Mouse (Mus musculus) lung, embryonic 16.5 days (tissue): Measurements from ENCODE around the gene Aqp9. TPM values are rescaled to one million over a fixed set of nuclear protein-coding genes. Genes with fewer than 3 reads are reported as not detected.

Source experiments
- ATAC-seq: fragments of 200-750 bp; cut with Nextera tagmentation; 2 replicates; pipeline ENCODE4 v1.8.0; 2017; ENCODE audit warnings: low read depth, mild to moderate bottlenecking, moderate library complexity
- H3K27ac ChIP-seq: fragments of 300-500 bp; sonication (generic); 2 replicates; pipeline ENCODE4 v1.5.1; 2014; ENCODE audit warnings: mild to moderate bottlenecking, control low read depth, low read length
- H3K27me3 ChIP-seq: fragments of 300-500 bp; sonication (generic); 2 replicates; pipeline ENCODE4 v1.6.1; 2014; ENCODE audit warnings: low read depth, low read length, mixed read lengths; ENCODE audit not compliant: control insufficient read depth, insufficient read depth
- H3K36me3 ChIP-seq: fragments of 300-500 bp; sonication (generic); 2 replicates; pipeline ENCODE4 v1.6.1; 2014; ENCODE audit warnings: low read length; ENCODE audit not compliant: control insufficient read depth, insufficient read depth
- H3K4me1 ChIP-seq: fragments of 300-500 bp; sonication (generic); replicated peaks from 2 replicates; pipeline ENCODE4 v1.6.1; 2014; ENCODE audit warnings: low read length, mixed read lengths; ENCODE audit not compliant: control insufficient read depth, insufficient read depth
- H3K4me2 ChIP-seq: fragments of 300-500 bp; sonication (generic); 2 replicates; pipeline ENCODE4 v1.6.1; 2014; ENCODE audit warnings: low read depth, low read length, control low read depth
- H3K4me3 ChIP-seq: fragments of 300-500 bp; sonication (generic); 2 replicates; pipeline ENCODE4 v1.5.1; 2014; ENCODE audit warnings: mild to moderate bottlenecking, low read length, control low read depth
- H3K9ac ChIP-seq: fragments of 300-500 bp; sonication (generic); 2 replicates; pipeline ENCODE4 v1.6.1; 2014; ENCODE audit warnings: low read length, control low read depth
- H3K9me3 ChIP-seq: fragments of 300-500 bp; sonication (generic); 2 replicates; pipeline ENCODE4 v1.6.1; 2016; ENCODE audit warnings: low read length; ENCODE audit not compliant: control insufficient read depth
- WGBS: fragments of 180-500 bp; shearing (Covaris S2); extraction: QIAGEN DNeasy Blood & Tissue Kit; methylation state at CpG from one replicate; pipeline ENCODE4 v1.1.7; 2014; 5-methylcytosine and 5-hydroxymethylcytosine counted together
- polyA plus RNA-seq: library from polyadenylated mRNA; unstranded; fragments of >200 nt; fragmentation: Nextera tagmentation; extraction: Ambion mirVana; gene quantifications from 2 replicates; pipeline ENCODE4 v1.2.1, GENCODE M21; 2015

The Aqp9 gene
- polyA plus RNA-seq, 1 experiment from 2014 or later, result 0.64 TPM

GRCm38 (mm10) chr9:71174316-71174975, 6.0 kb upstream of the Aqp9 start:
- Histone ChIP-seq H3K4me3 (no peak overlapping the region), H3K9me3 (no peaks in the 10 kb centered on the region), H3K9ac (no peak overlapping the region), H3K4me2 (no peak overlapping the region), H3K4me1 (no peaks in the 10 kb centered on the region), H3K36me3 (no peaks in the 10 kb centered on the region), H3K27me3 (no peaks in the 10 kb centered on the region), H3K27ac (no peak overlapping the region)
- ATAC-seq, result no peak
- WGBS, result 63% methylated on average over 5 of the region's 5 CpGs

GRCm38 (mm10) chr9:71173533-71173932, 5.1 kb upstream of the Aqp9 start:
- Histone ChIP-seq H3K4me1 (peaks cover 4% of the 10 kb centered on the region), H3K27me3 (no peaks in the 10 kb centered on the region), H3K9ac (no peak overlapping the region), H3K9me3 (no peaks in the 10 kb centered on the region), H3K36me3 (no peaks in the 10 kb centered on the region), H3K4me3 (no peak overlapping the region), H3K4me2 (no peak overlapping the region), H3K27ac (no peak overlapping the region)
- no peak for ATAC-seq
- WGBS, result 58% methylated on average over 9 of the region's 9 CpGs

GRCm38 (mm10) chr9:71167473-71168215, 838 bp downstream of the Aqp9 start:
- ATAC-seq, result peak; percentile 63
- Histone ChIP-seq H3K4me2 (no peak overlapping the region), H3K27me3 (no peaks in the 10 kb centered on the region), H3K9me3 (no peaks in the 10 kb centered on the region), H3K9ac (no peak overlapping the region), H3K4me3 (no peak overlapping the region), H3K36me3 (no peaks in the 10 kb centered on the region), H3K4me1 (peaks cover 13% of the 10 kb centered on the region), H3K27ac (peak overlapping the region; percentile 66; the same call in 1 of the 2 replicates)
- WGBS, result 59% methylated on average over 2 of the region's 2 CpGs

GRCm38 (mm10) chr9:71166871-71167465, 1.5 kb downstream of the Aqp9 start:
- Histone ChIP-seq H3K9ac (no peak overlapping the region), H3K4me3 (no peak overlapping the region), H3K27ac (no peak overlapping the region), H3K4me2 (no peak overlapping the region), H3K4me1 (peaks cover 13% of the 10 kb centered on the region), H3K9me3 (no peaks in the 10 kb centered on the region), H3K36me3 (no peaks in the 10 kb centered on the region), H3K27me3 (no peaks in the 10 kb centered on the region)
- ATAC-seq, result peak; percentile 76
- WGBS, result 45% methylated on average over 5 of the region's 5 CpGs

GRCm38 (mm10) chr9:71166019-71166705, 2.3 kb downstream of the Aqp9 start:
- 84% methylated on average over 5 of the region's 5 CpGs for WGBS
- no peaks in the 10 kb centered on the region for H3K36me3 ChIP-seq
- no peak overlapping the region for H3K9ac ChIP-seq
- no peak overlapping the region for H3K4me2 ChIP-seq
- no peak overlapping the region for H3K27ac ChIP-seq
- no peak for ATAC-seq
- H3K27me3 ChIP-seq, result no peaks in the 10 kb centered on the region
- H3K9me3 ChIP-seq, result no peaks in the 10 kb centered on the region
- H3K4me1 ChIP-seq, result peaks cover 13% of the 10 kb centered on the region
- no peak overlapping the region for H3K4me3 ChIP-seq

- 78% methylated on average over 2 of the region's 2 CpGs for WGBS
These were observed 3.0 kb downstream of the Aqp9 start for GRCm38 (mm10) chr9:71165510-71165909.

GRCm38 (mm10) chr9:71165061-71165460, 3.4 kb downstream of the Aqp9 start:
- Histone ChIP-seq H3K4me1 (peaks cover 13% of the 10 kb centered on the region), H3K27me3 (no peaks in the 10 kb centered on the region), H3K4me3 (no peak overlapping the region), H3K9ac (no peak overlapping the region), H3K4me2 (no peak overlapping the region), H3K9me3 (no peaks in the 10 kb centered on the region), H3K27ac (no peak overlapping the region), H3K36me3 (no peaks in the 10 kb centered on the region)
- no peak for ATAC-seq
- 75% methylated on average over 6 of the region's 6 CpGs for WGBS

More at GRCm38 (mm10) chr9:71165510-71165909, 3.0 kb downstream of the Aqp9 start:
- H3K4me1 ChIP-seq, result peaks cover 13% of the 10 kb centered on the region
- H3K9me3 ChIP-seq, result no peaks in the 10 kb centered on the region
- no peak for ATAC-seq
- no peak overlapping the region for H3K4me2 ChIP-seq
- H3K36me3 ChIP-seq, result no peaks in the 10 kb centered on the region
- no peak overlapping the region for H3K4me3 ChIP-seq
- no peaks in the 10 kb centered on the region for H3K27me3 ChIP-seq
- no peak overlapping the region for H3K9ac ChIP-seq
- H3K27ac ChIP-seq, result no peak overlapping the region

GRCm38 (mm10) chr9:71164353-71164752, 4.1 kb downstream of the Aqp9 start:
- Histone ChIP-seq H3K9ac (no peak overlapping the region), H3K36me3 (no peaks in the 10 kb centered on the region), H3K27ac (no peak overlapping the region), H3K27me3 (no peaks in the 10 kb centered on the region), H3K4me2 (no peak overlapping the region), H3K4me3 (no peak overlapping the region), H3K9me3 (no peaks in the 10 kb centered on the region), H3K4me1 (peaks cover 13% of the 10 kb centered on the region)
- whole genome bisulfite sequencing, result 73% methylated on average over 3 of the region's 3 CpGs
- ATAC-seq, result no peak
